Mouse (Mus musculus) neural tube, embryonic 11.5 days (tissue): Measurements from ENCODE around the gene Cyp26b1. TPM values are rescaled to one million over a fixed set of nuclear protein-coding genes. Genes with fewer than 3 reads are reported as not detected.

Source experiments
- ATAC-seq: fragments of 200-750 bp; cut with Nextera tagmentation; 2 replicates; pipeline ENCODE4 v1.8.0; 2017; ENCODE audit warnings: moderate number of reproducible peaks, mild to moderate bottlenecking, moderate TSS enrichment, moderate library complexity; ENCODE audit not compliant: insufficient read depth, low FRiP score, low TSS enrichment
- DNase-seq: peaks from one replicate; pipeline ENCODE4 v3.0.0-alpha.2; 2015; ENCODE audit warnings: low spot score
- H3K27ac ChIP-seq: fragments of 300-500 bp; sonication (generic); 2 replicates; pipeline ENCODE4 v1.5.1; 2014; ENCODE audit warnings: low read depth, mild to moderate bottlenecking, low read length
- H3K27me3 ChIP-seq: fragments of 300-500 bp; sonication (generic); 2 replicates; pipeline ENCODE4 v1.6.1; 2014; ENCODE audit warnings: mild to moderate bottlenecking, low read length, mixed read lengths; ENCODE audit not compliant: control insufficient read depth, insufficient read depth
- H3K36me3 ChIP-seq: fragments of 300-500 bp; sonication (generic); 2 replicates; pipeline ENCODE4 v1.6.1; 2014; ENCODE audit warnings: mild to moderate bottlenecking, low read length, moderate library complexity, mixed read lengths; ENCODE audit not compliant: control insufficient read depth, insufficient read depth
- H3K4me1 ChIP-seq: fragments of 300-500 bp; sonication (generic); 2 replicates; pipeline ENCODE4 v1.6.1; 2014; ENCODE audit warnings: low read length, mixed read lengths; ENCODE audit not compliant: control insufficient read depth, insufficient read depth
- H3K4me2 ChIP-seq: fragments of 300-500 bp; sonication (generic); 2 replicates; pipeline ENCODE4 v1.6.1; 2014; ENCODE audit warnings: low read depth, mild to moderate bottlenecking, moderate library complexity
- H3K4me3 ChIP-seq: fragments of 300-500 bp; sonication (generic); 2 replicates; pipeline ENCODE4 v1.5.1; 2014; ENCODE audit warnings: low read depth, low read length
- H3K9ac ChIP-seq: fragments of 300-500 bp; sonication (generic); 2 replicates; pipeline ENCODE4 v1.6.1; 2014; ENCODE audit warnings: mild to moderate bottlenecking, low read length
- H3K9me3 ChIP-seq: fragments of 300-500 bp; sonication (generic); 2 replicates; pipeline ENCODE4 v1.6.1; 2016; ENCODE audit warnings: low read length; ENCODE audit not compliant: control insufficient read depth
- WGBS: fragments of 180-500 bp; shearing (Covaris S2); extraction: QIAGEN DNeasy Blood & Tissue Kit; methylation state at CpG from one replicate; pipeline ENCODE4 v1.1.7; 2014; 5-methylcytosine and 5-hydroxymethylcytosine counted together
- polyA plus RNA-seq: library from polyadenylated mRNA; unstranded; fragments of >200 nt; fragmentation: Nextera tagmentation; extraction: Ambion mirVana; gene quantifications from 2 replicates; pipeline ENCODE4 v1.2.1, GENCODE M21; 2014

Cyp26b1 gene
- polyA plus RNA-seq, 1 experiment from 2014 or later = 1.9 TPM

DNA sequence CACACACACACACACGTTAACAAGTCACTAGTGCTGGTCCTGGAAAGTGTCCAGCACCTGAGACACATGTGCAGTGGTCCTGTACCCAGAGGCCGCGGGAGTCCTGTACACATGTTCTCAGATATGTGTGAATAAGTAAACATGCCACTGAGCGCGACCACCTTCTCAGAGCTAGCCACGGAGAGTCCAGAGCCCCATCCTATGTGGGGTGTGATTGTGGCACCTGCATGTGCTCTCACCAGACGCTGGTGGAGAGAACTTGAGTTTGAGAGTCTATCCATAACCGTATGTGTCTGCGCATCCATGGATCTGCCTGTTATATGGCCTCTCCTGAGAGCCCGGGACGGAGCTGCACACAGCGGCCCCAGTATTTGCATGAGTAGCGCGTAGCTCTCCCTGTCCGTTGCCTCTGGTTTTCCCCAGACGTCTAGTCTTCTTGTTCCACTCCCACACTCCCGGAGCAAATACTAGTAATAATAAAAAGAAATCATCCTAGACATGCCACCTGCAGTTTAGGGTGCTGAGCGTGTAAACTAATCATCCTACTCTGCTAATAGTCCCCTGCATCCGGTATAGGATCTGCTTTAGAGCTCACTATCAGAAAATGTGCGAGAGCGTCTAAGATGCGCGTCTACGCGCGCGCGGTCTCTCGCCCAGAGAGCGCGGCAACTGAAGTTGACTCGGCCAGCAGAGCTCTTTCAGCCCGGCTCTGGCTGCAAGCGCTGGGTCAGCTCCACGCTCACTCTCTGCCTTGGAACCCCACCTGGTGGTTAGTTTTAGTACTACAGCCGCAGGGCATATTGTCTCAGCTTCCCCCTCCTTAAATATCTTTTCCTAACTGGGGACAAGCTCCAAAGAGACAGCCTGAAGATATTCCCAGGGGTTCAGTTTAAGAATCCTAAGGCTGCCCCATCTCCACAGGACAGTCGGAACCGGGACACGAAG is 3.7 kb downstream of the Cyp26b1 start:
- Histone ChIP-seq H3K4me2 (peak overlapping the region; percentile 29; the same call in 1 of the 2 replicates), H3K27me3 (peaks cover 47% of the 10 kb centered on the region), H3K27ac (no peak overlapping the region), H3K4me1 (peaks cover 20% of the 10 kb centered on the region), H3K36me3 (no peaks in the 10 kb centered on the region), H3K9me3 (no peaks in the 10 kb centered on the region), H3K9ac (no peak overlapping the region), H3K4me3 (0 out of 2 replicates have a peak overlapping the region, but pooled peaks have one; percentile 1)
- peak; percentile 89 for DNase-seq
- peak; percentile 49; the same call in 1 of the 2 replicates for ATAC-seq
- 2% methylated on average over 39 of the region's 39 CpGs for WGBS

DNA sequence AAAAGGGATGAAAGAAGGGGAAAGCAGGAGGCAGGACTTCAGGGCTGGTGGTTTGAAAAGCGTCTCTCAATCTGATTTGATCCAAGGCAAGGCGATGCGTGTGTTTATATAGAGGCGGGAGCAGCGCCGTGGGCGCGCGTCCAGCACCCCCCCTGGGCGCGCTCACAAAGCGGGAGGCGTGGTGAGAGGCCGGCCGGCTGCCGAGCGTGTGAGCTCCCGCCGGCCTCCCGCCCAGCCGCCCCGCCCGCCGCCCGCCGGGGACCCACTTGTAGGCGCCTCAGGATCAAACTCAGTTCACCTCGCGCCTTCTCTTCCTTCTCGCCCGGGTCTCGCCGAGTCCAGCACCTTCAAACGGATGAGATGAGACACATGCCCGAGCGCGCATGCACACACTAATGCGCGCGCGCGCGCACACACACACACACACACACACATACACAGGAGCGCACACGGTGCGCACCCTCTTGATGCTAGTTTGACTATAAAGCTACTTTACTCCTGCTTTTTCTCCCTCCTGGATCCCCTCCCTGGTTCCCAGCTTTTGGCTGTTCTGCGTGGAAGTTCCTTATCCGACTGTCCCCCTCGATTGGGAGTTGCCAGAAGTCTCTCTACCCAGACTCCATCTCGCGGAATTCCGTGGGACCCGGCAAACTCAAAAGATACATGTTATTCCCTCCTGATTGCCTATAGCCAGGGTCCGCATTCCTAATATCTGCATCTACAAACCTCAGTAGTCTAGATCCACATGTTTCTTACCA is 4.6 kb downstream of the Cyp26b1 start:
- H3K27ac ChIP-seq = no peak overlapping the region
- H3K27me3 ChIP-seq = peaks cover 56% of the 10 kb centered on the region
- peak; percentile 77 for DNase-seq
- H3K9me3 ChIP-seq = no peaks in the 10 kb centered on the region
- peak overlapping the region; percentile 92 for H3K4me2 ChIP-seq
- peaks cover 23% of the 10 kb centered on the region for H3K4me1 ChIP-seq
- ATAC-seq = no peak
- H3K4me3 ChIP-seq = peak overlapping the region; percentile 38
- H3K36me3 ChIP-seq = no peaks in the 10 kb centered on the region
- under 1% methylated on average over 54 of the region's 54 CpGs for WGBS
- H3K9ac ChIP-seq = no peak overlapping the region

DNA sequence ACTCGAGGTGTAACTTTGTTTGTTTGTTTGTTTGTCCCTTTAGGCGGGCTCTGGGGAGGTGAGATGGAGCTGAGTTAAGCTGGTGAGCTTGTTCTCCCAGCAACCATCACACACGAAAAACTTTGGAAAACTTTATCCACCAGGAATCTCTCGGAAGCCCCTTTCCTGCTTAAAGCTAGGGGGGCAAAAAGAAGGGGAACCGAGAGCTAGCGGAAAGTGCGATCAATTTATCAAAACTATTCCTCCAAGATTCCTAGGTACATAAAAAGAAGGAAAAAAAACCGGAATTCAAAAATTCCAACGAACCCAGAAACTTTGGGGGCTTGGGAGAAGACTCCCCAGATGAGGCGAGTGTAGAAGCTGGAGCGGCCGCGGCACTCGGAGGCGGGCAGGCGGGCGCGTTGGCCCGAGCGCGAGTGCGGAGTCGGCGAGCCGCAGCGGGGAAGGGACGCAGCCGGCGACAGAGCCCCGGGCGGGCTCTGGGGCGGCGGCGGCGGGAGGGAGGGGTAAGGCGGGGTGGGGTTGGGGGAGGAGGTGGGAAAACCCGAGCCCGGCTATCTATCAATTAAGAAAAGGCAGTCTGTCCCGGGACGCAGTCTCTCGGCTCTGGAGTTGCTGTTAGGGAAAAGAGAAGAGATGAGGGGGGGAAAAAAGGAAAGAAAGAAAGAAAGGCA is 5.3 kb downstream of the Cyp26b1 start:
- WGBS = under 1% methylated on average over 29 of the region's 41 CpGs
- no peak for ATAC-seq
- peaks cover 30% of the 10 kb centered on the region for H3K4me1 ChIP-seq
- H3K4me3 ChIP-seq = peak overlapping the region; percentile 38
- H3K4me2 ChIP-seq = peak overlapping the region; percentile 92
- peaks cover 63% of the 10 kb centered on the region for H3K27me3 ChIP-seq
- peak overlapping the region; percentile 41 for H3K9ac ChIP-seq
- no peaks in the 10 kb centered on the region for H3K36me3 ChIP-seq
- DNase-seq = peak; percentile 61
- H3K9me3 ChIP-seq = no peaks in the 10 kb centered on the region
- no peak overlapping the region for H3K27ac ChIP-seq

DNA sequence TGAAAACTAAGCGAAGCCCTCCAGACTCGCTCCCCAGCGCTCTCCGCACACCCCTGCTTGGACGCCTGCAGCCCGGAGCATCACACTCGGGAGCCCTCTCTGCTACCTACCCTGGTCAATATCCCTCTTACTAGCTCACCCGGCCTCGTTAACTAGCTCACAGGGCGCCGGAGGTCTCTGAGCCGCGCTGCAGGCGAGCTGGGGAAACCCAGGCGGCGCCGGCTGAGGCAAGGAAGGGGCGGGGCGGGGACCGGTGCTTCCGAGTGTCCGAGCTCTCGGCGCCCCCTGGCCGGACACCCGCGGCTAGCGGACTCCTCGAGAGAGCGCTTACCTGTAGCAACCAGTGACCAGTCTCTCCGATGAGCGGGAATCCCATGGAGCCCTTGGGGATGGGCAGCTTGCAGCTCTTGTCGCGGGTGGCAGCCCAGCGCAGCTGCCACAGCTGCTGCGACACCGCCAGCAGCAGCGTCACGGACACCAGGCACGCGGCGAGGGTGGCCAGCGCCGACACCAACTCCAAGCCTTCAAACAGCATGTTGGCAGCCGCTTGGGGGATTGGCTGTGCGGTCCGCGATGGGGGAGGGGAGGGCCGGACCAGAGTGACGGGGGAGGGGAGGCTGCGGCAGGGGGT is 6.1 kb downstream of the Cyp26b1 start:
- H3K27me3 ChIP-seq = peaks cover 71% of the 10 kb centered on the region
- H3K9ac ChIP-seq = peak overlapping the region; percentile 41
- peak overlapping the region; percentile 92 for H3K4me2 ChIP-seq
- DNase-seq (peak; percentile 70), ATAC-seq (no peak)
- under 1% methylated on average over 49 of the region's 51 CpGs for WGBS
- H3K4me1 ChIP-seq = peaks cover 37% of the 10 kb centered on the region
- H3K27ac ChIP-seq = no peak overlapping the region
- peak overlapping the region; percentile 38 for H3K4me3 ChIP-seq
- no peaks in the 10 kb centered on the region; the same call in 1 of the 2 replicates for H3K36me3 ChIP-seq
- no peaks in the 10 kb centered on the region for H3K9me3 ChIP-seq

DNA sequence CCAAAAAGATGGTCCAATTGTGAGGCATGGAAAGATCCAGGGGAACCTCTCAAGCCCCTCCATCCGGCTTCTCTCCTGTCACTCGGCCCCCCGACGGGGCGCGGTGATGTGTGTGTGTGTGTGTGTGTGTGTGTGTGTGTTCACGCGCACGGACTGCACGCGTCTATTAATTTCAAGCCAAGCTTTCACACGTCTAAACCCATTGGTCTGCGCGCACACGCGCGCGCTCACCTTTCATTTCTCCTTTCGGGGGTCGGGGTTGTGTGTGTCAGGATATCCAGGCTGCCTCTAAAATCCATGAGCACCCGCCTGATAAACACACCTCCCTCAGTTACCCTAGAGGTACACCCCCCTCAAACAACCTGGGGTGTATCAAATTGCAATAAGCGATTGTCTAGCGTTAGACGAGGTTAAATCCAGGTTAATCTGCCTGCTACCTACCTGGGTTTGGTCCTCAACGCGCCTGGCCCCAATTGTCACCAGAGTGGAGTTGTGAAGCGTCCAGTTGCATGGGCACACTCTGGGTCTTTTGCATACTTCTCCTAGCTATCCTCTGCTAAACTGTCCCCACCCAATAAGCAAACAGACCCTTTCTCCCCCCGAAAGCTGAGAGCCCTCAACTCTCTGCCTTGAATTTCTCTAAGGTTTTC is 7.0 kb downstream of the Cyp26b1 start:
- DNase-seq (peak; percentile 26), ATAC-seq (no peak)
- peak overlapping the region; percentile 38 for H3K4me3 ChIP-seq
- no peak overlapping the region for H3K9ac ChIP-seq
- H3K9me3 ChIP-seq = no peaks in the 10 kb centered on the region
- 2% methylated on average over 28 of the region's 28 CpGs for WGBS
- H3K36me3 ChIP-seq = no peaks in the 10 kb centered on the region; the same call in 1 of the 2 replicates
- H3K27me3 ChIP-seq = peaks cover 80% of the 10 kb centered on the region
- peak overlapping the region; percentile 92 for H3K4me2 ChIP-seq
- H3K27ac ChIP-seq = no peak overlapping the region
- peaks cover 38% of the 10 kb centered on the region for H3K4me1 ChIP-seq

DNA sequence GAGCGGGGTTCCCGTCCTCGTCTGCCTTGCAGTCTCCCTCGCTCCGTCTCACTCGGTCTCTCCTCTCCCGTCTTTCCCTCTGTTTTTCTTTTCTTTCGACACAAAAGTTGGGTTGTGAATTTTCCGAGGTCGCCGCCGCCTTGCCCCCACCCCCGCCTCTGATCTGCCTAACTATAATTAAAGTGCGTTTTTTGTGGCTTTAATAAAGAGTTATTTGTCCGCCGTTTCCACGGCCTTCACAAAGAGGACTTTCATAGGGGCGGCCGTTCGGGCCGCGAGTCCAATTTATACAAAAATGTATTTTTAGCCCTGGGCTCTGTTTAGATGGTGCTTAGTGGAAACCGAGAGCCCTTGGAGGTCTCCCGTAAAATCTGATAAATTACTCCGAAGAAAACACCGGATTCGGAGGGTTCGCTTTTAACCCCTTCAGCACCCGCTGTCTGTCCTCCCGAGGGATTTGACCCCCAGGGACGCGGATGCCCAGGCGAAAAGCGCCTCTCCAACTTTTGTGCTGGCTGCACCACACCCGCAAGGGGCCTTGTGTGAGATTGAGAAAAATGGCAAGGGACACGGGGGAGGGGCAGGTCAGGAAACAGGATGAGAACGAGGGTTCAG is 7.9 kb downstream of the Cyp26b1 start:
- Histone ChIP-seq H3K36me3 (no peaks in the 10 kb centered on the region; the same call in 1 of the 2 replicates), H3K9ac (0 out of 2 replicates have a peak overlapping the region, but pooled peaks have one; percentile 27), H3K4me1 (peaks cover 38% of the 10 kb centered on the region), H3K27ac (no peak overlapping the region), H3K4me2 (peak overlapping the region; percentile 51), H3K27me3 (peaks cover 89% of the 10 kb centered on the region), H3K4me3 (peak overlapping the region; percentile 38), H3K9me3 (no peaks in the 10 kb centered on the region)
- DNase-seq (peak; percentile 48), ATAC-seq (no peak)
- under 1% methylated on average over 36 of the region's 37 CpGs for WGBS

DNA sequence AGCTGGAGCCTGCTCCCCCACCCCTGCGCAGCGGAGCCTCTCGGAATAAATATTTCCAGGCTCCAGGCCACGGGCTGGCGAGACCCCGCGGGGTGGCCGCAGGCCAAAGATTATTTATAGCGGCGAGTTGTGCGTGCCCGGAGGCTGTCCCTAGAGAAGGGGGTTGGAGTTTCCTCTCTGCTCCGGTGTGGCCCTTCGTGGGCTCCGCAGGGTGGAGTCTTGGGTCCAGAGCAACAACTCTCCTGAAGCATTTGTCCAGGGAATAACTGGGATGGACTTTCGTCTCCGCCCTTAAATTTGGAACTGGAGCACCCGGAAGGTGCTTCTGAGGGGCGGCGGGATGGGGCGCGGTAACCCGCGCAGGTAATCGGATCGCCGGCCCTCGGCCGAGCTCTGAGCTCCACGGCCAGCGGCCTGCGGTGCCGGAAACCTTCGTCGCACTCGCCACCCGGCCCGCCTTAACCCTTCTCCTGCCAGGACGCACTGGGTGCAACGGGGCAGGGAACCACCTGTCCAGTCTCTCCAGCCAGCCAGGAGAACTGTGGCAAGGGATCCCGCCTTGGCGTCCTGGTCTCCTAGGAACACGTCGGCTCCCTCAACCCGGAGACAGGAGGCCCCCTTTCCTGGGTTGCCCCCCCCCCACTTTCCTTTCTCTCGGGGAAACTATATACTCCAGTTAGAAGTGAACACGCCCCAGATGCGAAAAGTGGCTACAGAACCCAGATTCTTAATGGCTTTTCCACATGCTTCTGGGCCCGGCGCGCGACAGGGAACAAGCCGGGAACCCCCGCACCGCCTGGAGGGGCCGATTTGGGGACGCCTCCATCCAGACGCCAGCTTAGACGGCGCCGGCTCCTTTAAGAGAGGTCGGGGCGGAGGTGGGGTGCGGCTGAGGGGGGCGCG is 8.7 kb downstream of the Cyp26b1 start:
- Histone ChIP-seq H3K9ac (no peak overlapping the region), H3K36me3 (no peaks in the 10 kb centered on the region; the same call in 1 of the 2 replicates), H3K27me3 (peaks cover 95% of the 10 kb centered on the region), H3K4me2 (peak overlapping the region; percentile 51), H3K9me3 (no peaks in the 10 kb centered on the region), H3K27ac (no peak overlapping the region), H3K4me1 (peaks cover 36% of the 10 kb centered on the region), H3K4me3 (peak overlapping the region; percentile 38)
- ATAC-seq (no peak), DNase-seq (peak; percentile 53)
- under 1% methylated on average over 63 of the region's 66 CpGs for WGBS
